Mouse (Mus musculus) layer of hippocampus, postnatal 14 days (tissue): ENCODE measurements around the gene Rnf207. TPM values are rescaled to one million over a fixed set of nuclear protein-coding genes. Genes with fewer than 3 reads are reported as not detected.

Source experiments
- DNase-seq, 2 experiments: peaks; one replicate each; pipeline ENCODE4 v3.0.0; 2021 to 2022; ENCODE audit warnings: low spot score in 2 of 2, mixed read lengths in 1 of 2
- total RNA-seq, 2 experiments: library from RNA; stranded (reverse); gene quantifications; 2 replicates each; pipeline ENCODE4 v1.2.3; 2021

Rnf207 gene
- total RNA-seq, 2 experiments from 2014 or later: 2.6 to 6.0 TPM

- DNase-seq: no peak
Measured at GRCm38 (mm10) chr4:152273621-152274236, 45.1 kb downstream of the Rnf207 start, which contains the start of gene Gpr153. Gpr153 (plus strand) TSS chr4:152274232.

- DNase-seq: no peak
Measured at GRCm38 (mm10) chr4:152273191-152273590, 45.6 kb downstream of the Rnf207 start.

- DNase-seq: peak in 1 of 2 experiments; percentile 40
Measured at GRCm38 (mm10) chr4:152272449-152273049, 46.2 kb downstream of the Rnf207 start.

- DNase-seq: no peak
Measured at GRCm38 (mm10) chr4:152272006-152272405, 46.8 kb downstream of the Rnf207 start.

GRCm38 (mm10) chr4:152271334-152271733 is 47.5 kb downstream of the Rnf207 start:
- DNase-seq: no peak

- no peak for DNase-seq
Measured at GRCm38 (mm10) chr4:152270599-152270998, 48.2 kb downstream of the Rnf207 start.

GRCm38 (mm10) chr4:152269967-152270366 is 48.8 kb downstream of the Rnf207 start:
- no peak for DNase-seq

GRCm38 (mm10) chr4:152267748-152268369 is 50.9 kb downstream of the Rnf207 start:
- DNase-seq: peak; percentile 47 to 78

- peak in 1 of 2 experiments; percentile 66 for DNase-seq
Measured at GRCm38 (mm10) chr4:152266236-152266895, 52.4 kb downstream of the Rnf207 start.

GRCm38 (mm10) chr4:152265791-152266190 is 53.0 kb downstream of the Rnf207 start:
- no peak for DNase-seq

GRCm38 (mm10) chr4:152264867-152265568 is 53.8 kb downstream of the Rnf207 start:
- DNase-seq: no peak

- DNase-seq: no peak
Measured at GRCm38 (mm10) chr4:152264177-152264530, 54.6 kb downstream of the Rnf207 start.

GRCm38 (mm10) chr4:152263512-152264176 is 55.1 kb downstream of the Rnf207 start:
- no peak for DNase-seq

- no peak for DNase-seq
Measured at GRCm38 (mm10) chr4:152263089-152263488, 55.7 kb downstream of the Rnf207 start.

GRCm38 (mm10) chr4:152262187-152262586 is 56.6 kb downstream of the Rnf207 start:
- no peak for DNase-seq

GRCm38 (mm10) chr4:152260451-152260850 is 58.3 kb downstream of the Rnf207 start:
- DNase-seq: no peak

- DNase-seq: peak; percentile 68 to 77
Measured at GRCm38 (mm10) chr4:152257070-152257469, 61.7 kb downstream of the Rnf207 start.
